Mouse (Mus musculus): Measurements from ENCODE around the gene Gpsm1. TPM values are rescaled to one million over a fixed set of nuclear protein-coding genes. Genes with fewer than 3 reads are reported as not detected.

The Gpsm1 gene
- total RNA-seq, 2 experiments from 2014 or later = 36.6 to 40.7 TPM

DNA sequence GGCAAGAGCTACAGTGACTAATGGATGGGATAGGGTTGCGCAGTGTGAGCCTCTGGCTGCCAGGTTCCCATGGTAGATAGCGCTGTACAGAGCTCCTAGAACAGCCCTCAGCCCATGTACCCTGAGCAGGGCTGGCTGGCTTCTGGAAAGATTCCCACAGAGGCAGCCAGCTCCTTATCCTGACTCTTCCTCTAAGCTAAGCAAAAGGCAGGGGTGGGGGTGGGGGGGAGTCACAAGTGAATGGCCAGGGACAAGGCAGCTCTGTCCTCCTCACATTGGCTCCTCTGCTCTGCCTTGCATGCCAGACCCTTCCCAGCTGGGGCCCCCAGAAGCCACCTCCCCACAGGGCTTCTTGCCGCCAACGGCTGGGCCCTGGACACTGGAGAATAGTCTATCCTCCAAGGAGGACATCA is 14.7 kb downstream of the Gpsm1 start:
- peak overlapping the region; percentile 92 for H3K27ac ChIP-seq
- TF ChIP-seq CTCF (conservative IDR thresholded peaks at IDR 0.05) = no peak
- no peak for DNase-seq (ENCODE audit: low spot score in 2 of 2)
- H3K4me3 ChIP-seq = peak overlapping the region; percentile 37; the same call in 1 of the 2 replicates

GRCm38 (mm10) chr2:26330702-26331101 is 15.4 kb downstream of the Gpsm1 start:
- no peak for TF ChIP-seq CTCF (conservative IDR thresholded peaks at IDR 0.05)
- DNase-seq (ENCODE audit: low spot score in 2 of 2) = no peak
- Histone ChIP-seq H3K27ac (peak overlapping the region; percentile 92), H3K4me3 (peak overlapping the region; percentile 37; the same call in 1 of the 2 replicates)

GRCm38 (mm10) chr2:26338302-26339203 is 23.2 kb downstream of the Gpsm1 start:
- no peak overlapping the region for H3K4me3 ChIP-seq
- no peak for DNase-seq (ENCODE audit: low spot score in 2 of 2)
- peak overlapping the region; percentile 65; the same call in 1 of the 2 replicates for H3K27ac ChIP-seq
- TF ChIP-seq CTCF (conservative IDR thresholded peaks at IDR 0.05) = no peak

- no peak for TF ChIP-seq CTCF (conservative IDR thresholded peaks at IDR 0.05)
- no peak for DNase-seq (ENCODE audit: low spot score in 2 of 2)
- Histone ChIP-seq H3K4me3 (no peak overlapping the region), H3K27ac (peak overlapping the region; percentile 65; the same call in 1 of the 2 replicates)
These were observed 23.9 kb downstream of the Gpsm1 start for GRCm38 (mm10) chr2:26339204-26339551.

- peak overlapping the region; percentile 63 for H3K27ac ChIP-seq
- no peak overlapping the region for H3K4me3 ChIP-seq
- no peak for TF ChIP-seq CTCF (conservative IDR thresholded peaks at IDR 0.05)
- no peak for DNase-seq (ENCODE audit: low spot score in 2 of 2)
These were observed 26.2 kb downstream of the Gpsm1 start for GRCm38 (mm10) chr2:26341510-26341981.

DNA sequence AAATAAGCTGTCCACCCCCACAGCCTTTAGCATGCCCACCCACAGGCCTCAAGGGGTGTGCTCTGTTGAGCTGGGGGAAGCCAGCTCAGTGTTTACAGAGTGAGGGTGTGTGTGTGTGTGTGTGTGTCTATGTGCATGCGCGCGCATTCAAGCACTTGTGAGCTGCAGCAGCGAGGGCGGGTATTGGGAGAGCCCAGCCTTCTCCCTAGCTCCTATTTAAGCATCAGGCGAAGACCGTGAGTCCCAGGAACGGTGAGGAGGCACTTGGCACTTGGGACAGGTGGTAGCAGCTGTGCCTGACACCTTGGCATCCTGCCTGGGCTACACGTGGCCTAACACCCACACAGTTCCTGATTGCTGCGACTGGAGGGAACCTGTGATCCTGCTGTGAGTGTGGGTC is 26.7 kb downstream of the Gpsm1 start:
- no peak for TF ChIP-seq CTCF (conservative IDR thresholded peaks at IDR 0.05)
- Histone ChIP-seq H3K4me3 (no peak overlapping the region), H3K27ac (peak overlapping the region; percentile 63)
- DNase-seq (ENCODE audit: low spot score in 2 of 2) = peak; percentile 58 to 61

- no peak for DNase-seq (ENCODE audit: low spot score in 2 of 2)
- TF ChIP-seq CTCF (conservative IDR thresholded peaks at IDR 0.05) = no peak
- no peak overlapping the region for H3K4me3 ChIP-seq
- H3K27ac ChIP-seq = peak overlapping the region; percentile 63; the same call in 1 of the 2 replicates
These were observed 27.5 kb downstream of the Gpsm1 start for GRCm38 (mm10) chr2:26342609-26343490.

DNA sequence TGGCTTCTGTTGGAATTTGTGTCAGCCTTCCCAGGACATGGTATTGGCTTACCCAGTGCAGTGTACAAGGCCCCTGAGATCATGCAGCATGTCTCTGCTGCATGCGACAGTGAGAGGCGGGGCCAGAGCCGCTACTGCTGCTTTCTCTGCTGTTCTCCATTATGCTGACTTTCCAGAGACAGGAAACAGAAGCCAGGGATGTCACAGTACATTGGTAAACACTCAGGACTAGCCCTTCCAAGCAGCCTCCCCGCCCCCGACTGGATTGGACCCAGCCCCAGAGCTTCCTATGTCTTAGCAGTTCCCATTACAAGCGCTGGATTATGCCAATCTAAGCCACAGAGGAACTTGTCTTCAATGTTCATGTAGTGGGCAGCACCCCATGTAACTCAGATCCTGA is 32.9 kb downstream of the Gpsm1 start:
- TF ChIP-seq CTCF (conservative IDR thresholded peaks at IDR 0.05) = no peak
- no peak overlapping the region for H3K4me3 ChIP-seq
- no peak for DNase-seq (ENCODE audit: low spot score in 2 of 2)
- H3K27ac ChIP-seq = peak overlapping the region; percentile 10; the same call in 1 of the 2 replicates

GRCm38 (mm10) chr2:26351358-26352290 is 36.3 kb downstream of the Gpsm1 start, which contains the start of gene Dnlz:
Gene Dnlz, minus strand, starts transcription at chr2:26352110.
- DNase-seq (ENCODE audit: low spot score in 2 of 2) = peak; percentile 92 to 96
- TF ChIP-seq CTCF (conservative IDR thresholded peaks at IDR 0.05) = peak; percentile 84
- Histone ChIP-seq H3K4me3 (peak within 1 kb of the TSS; percentile 75), H3K27ac (peak within 1 kb of the TSS; percentile 92)

DNA sequence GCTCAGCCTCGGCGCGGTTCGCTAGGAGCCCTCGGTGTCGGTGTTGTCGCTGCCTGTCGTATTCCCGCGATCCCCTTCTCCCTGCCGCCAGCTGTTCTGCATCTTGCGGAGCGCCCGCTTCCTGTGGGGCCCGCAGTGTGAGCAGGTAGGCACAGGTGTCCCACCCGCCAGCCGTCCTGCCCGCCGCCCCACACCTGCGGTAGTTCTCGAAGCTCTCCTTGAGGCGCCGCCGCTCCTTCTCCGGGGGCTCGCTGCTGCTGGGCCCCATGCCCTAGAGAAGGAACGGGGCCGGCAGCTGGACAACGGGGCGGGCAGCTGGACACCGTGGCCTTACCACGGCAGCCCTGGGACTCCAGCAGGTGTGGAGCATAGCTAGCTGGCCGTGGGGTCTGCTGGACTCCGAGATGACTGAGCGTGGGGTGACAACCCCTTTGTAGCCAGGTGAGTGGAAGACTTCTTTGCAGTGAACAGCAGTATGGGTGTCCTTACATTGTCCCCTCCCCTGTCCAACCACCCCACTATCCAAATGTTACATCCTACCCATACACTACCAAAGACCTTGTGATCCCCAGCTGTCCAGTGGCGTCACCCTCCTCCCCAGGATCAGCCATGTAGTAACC is 37.1 kb downstream of the Gpsm1 start:
- DNase-seq (ENCODE audit: low spot score in 2 of 2) = no peak
- peak; percentile 55 for TF ChIP-seq CTCF (conservative IDR thresholded peaks at IDR 0.05)

More for the DNA sequence above, 37.1 kb downstream of the Gpsm1 start:
- H3K27ac ChIP-seq = peak overlapping the region; percentile 92
- peak overlapping the region; percentile 75 for H3K4me3 ChIP-seq
